ENCODE assay signal across 8 mouse cellular contexts in genomic region chr10:122105407-122105806, GRCm38 (mm10). TPM values are rescaled to one million over a fixed set of nuclear protein-coding genes. Genes with fewer than 3 reads are reported as not detected.
DNase-seq lines count a peak whose midpoint lies in the region; ATAC-seq and TF ChIP-seq lines count a peak whose summit lies in the region.

No protein-coding gene starts in this region.

- H3K27me3 ChIP-seq in heart, adult 2 months (ENCODE audit: control insufficient read depth, insufficient read depth, low read length) = no peaks in the 10 kb centered on the region
- no peaks in the 10 kb centered on the region for H3K27me3 ChIP-seq in heart, embryonic 10.5 days (ENCODE audit: insufficient read depth, poor library complexity, severe bottlenecking)
- H3K27me3 ChIP-seq in lung, embryonic 16.5 days (ENCODE audit: control insufficient read depth, insufficient read depth, low read depth, low read length) = no peaks in the 10 kb centered on the region

- no peak overlapping the region for H3K4me3 ChIP-seq in heart, adult 2 months
- H3K4me3 ChIP-seq in heart, embryonic 10.5 days = no peak overlapping the region
- H3K4me3 ChIP-seq in lung, embryonic 16.5 days (ENCODE audit: low read length) = no peak overlapping the region

- peak; percentile 18 to 47 for DNase-seq in heart, adult 2 months
- no peak for DNase-seq in heart, embryonic 10.5 days (ENCODE audit: low spot score)
- DNase-seq in MN1 (ENCODE audit: low spot score) = peak; percentile 59
- DNase-seq in cerebellum, postnatal 4 days (ENCODE audit: low spot score in 2 of 2) = peak; percentile 30 to 67
- peak; percentile 55 for DNase-seq in gastrocnemius, postnatal 10 days
- peak; percentile 50 to 90 for DNase-seq in layer of hippocampus, adult 18-20 months (ENCODE audit: low spot score in 2 of 2)
- DNase-seq in right cerebral cortex, adult 18-20 months = peak; percentile 54

- H3K9ac ChIP-seq in heart, adult 2 months (ENCODE audit: low read depth, low read length) = no peak overlapping the region
- H3K9ac ChIP-seq in lung, embryonic 16.5 days (ENCODE audit: low read length) = no peak overlapping the region

- no peaks in the 10 kb centered on the region for H3K4me1 ChIP-seq in heart, adult 2 months (ENCODE audit: control insufficient read depth, insufficient read depth, low read length)
- H3K4me1 ChIP-seq in heart, embryonic 10.5 days = no peaks in the 10 kb centered on the region
- H3K4me1 ChIP-seq in lung, embryonic 16.5 days (replicated peaks; ENCODE audit: control insufficient read depth, insufficient read depth, low read length) = 0 out of 2 replicates have a peak, but pooled peaks cover 3% of the 10 kb centered on the region

- H3K79me2 ChIP-seq in heart, adult 2 months (replicated peaks; ENCODE audit: control insufficient read depth, insufficient read depth, low read length) = no peaks in the 10 kb centered on the region

- 3% methylated on average over 3 of the region's 3 CpGs for WGBS in heart, adult 2 months
- 3% methylated on average over 3 of the region's 3 CpGs for WGBS in heart, embryonic 10.5 days
- 4% methylated on average over 3 of the region's 3 CpGs for WGBS in lung, embryonic 16.5 days

- no peak overlapping the region for H3K27ac ChIP-seq in heart, adult 2 months
- no peak overlapping the region for H3K27ac ChIP-seq in heart, embryonic 10.5 days
- H3K27ac ChIP-seq in lung, embryonic 16.5 days (ENCODE audit: low read length) = no peak overlapping the region

- no peak overlapping the region for H3K4me2 ChIP-seq in lung, embryonic 16.5 days (ENCODE audit: low read depth, low read length)

- 0 out of 2 replicates have a peak, but pooled peaks have one; percentile 17 for TF ChIP-seq EP300 in heart, adult 2 months (IDR thresholded peaks at IDR 0.05; ENCODE audit: insufficient read depth, low read depth, low read length)

- intact Hi-C loops in heart, adult 2 months (cut with DNase I) = loop anchor here (5.0 kb wide), 2 partner anchors 342 to 422 kb away; partner anchors contain the start of gene Avpr1a

- peak; percentile 86 for TF ChIP-seq CTCF in heart, adult 2 months (IDR thresholded peaks at IDR 0.05)

- no peak for TF ChIP-seq POLR2A in heart, adult 2 months (IDR thresholded peaks at IDR 0.05; ENCODE audit: insufficient read depth, low read depth, low read length)

- ATAC-seq in lung, embryonic 16.5 days (ENCODE audit: low read depth) = peak; percentile 18; the same call in 1 of the 2 replicates

- H3K9me3 ChIP-seq in heart, embryonic 10.5 days = no peaks in the 10 kb centered on the region
- no peaks in the 10 kb centered on the region for H3K9me3 ChIP-seq in lung, embryonic 16.5 days (ENCODE audit: control insufficient read depth, low read length)

- no peaks in the 10 kb centered on the region for H3K36me3 ChIP-seq in heart, adult 2 months (ENCODE audit: control insufficient read depth, insufficient read depth, low read length)
- no peaks in the 10 kb centered on the region for H3K36me3 ChIP-seq in heart, embryonic 10.5 days
- H3K36me3 ChIP-seq in lung, embryonic 16.5 days (ENCODE audit: control insufficient read depth, insufficient read depth, low read length) = no peaks in the 10 kb centered on the region

RNA-seq across cellular contexts. Expression of gene Rxylt1, which starts 8.2 kb away (rescaled TPM):
- 10 to 100 TPM; 36.4 to 38.8 TPM for total RNA-seq in heart, adult 2 months (2021)
- 4.9 and 9.2 TPM in 2 replicates for polyA plus RNA-seq in heart, adult 2 months (2012; rRNA removed)
- 37.7 and 40.0 TPM in 2 replicates for polyA plus RNA-seq in heart, embryonic 10.5 days (2016; fragmentation: Nextera tagmentation; extraction: Ambion mirVana)
- 10 to 100 TPM; 39.4 to 42.5 TPM for total RNA-seq in gastrocnemius, postnatal 10 days (2021)
- 10 to 100 TPM; 41.7 to 42.8 TPM for total RNA-seq in layer of hippocampus, adult 18-20 months (2021)
- 42.2 and 42.5 TPM in 2 replicates for polyA plus RNA-seq in lung, embryonic 16.5 days (2015; fragmentation: Nextera tagmentation; extraction: Ambion mirVana)

RNA-seq across cellular contexts. Expression of gene Srgap1, which starts 58.3 kb away (rescaled TPM):
- 1 to 10 TPM; 1.1 to 2.1 TPM for total RNA-seq in heart, adult 2 months (2021)
- polyA plus RNA-seq in heart, adult 2 months (2012; rRNA removed) = 1.3 and 1.9 TPM in 2 replicates
- 5.5 and 6.8 TPM in 2 replicates for polyA plus RNA-seq in heart, embryonic 10.5 days (2016; fragmentation: Nextera tagmentation; extraction: Ambion mirVana)
- total RNA-seq in gastrocnemius, postnatal 10 days (2021) = 1 to 10 TPM; 4.3 to 7.7 TPM
- 10 to 100 TPM in 1 of 2 experiments, 1 to 10 TPM in 1; 9.5 to 11.1 TPM for total RNA-seq in layer of hippocampus, adult 18-20 months (2021)
- polyA plus RNA-seq in lung, embryonic 16.5 days (2015; fragmentation: Nextera tagmentation; extraction: Ambion mirVana) = 8.0 and 8.6 TPM in 2 replicates
